Mouse (Mus musculus): ENCODE results near the gene Tnfrsf4.

The Tnfrsf4 gene

DNA sequence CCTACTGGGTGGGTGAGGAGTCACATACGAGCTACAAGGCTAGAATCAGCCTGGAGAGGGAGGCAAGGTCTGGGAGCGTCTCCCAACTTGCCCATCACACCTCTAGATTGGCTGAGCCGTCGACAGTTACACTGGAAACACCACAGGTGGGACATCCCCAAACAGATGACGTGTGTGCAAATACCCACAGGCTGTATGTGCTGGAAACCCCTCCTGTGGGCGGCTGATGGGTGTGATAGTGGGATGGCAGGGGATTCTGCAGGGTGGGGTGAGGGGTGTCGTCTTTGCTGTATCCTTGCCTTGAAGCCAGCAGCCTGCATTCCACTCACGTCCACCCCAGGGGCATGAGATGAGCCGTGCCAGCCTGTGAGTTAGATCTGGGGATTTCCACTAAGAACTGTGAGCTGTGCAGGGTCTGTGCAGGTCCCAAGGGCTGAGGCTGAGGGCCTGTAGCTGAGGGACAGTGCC lies 17.0 kb downstream of the Tnfrsf4 start:
- DNase-seq = no peak

DNA sequence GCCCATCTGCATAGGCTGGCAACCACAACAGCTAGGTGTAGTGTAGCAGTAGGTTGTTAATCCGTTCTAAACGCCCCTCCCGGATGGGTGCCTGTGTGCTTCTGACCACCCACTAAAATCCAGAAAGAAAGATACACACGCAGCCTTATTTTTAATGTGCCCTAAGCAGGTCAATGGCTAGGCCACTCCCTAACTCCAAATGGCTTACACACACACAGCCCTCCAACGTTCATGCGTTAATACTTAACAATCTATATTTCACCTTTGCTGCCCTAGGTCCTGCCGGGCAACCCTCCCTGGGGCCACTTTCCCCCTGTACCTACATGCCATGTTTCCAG lies 17.6 kb downstream of the Tnfrsf4 start:
- no peak for DNase-seq

DNA sequence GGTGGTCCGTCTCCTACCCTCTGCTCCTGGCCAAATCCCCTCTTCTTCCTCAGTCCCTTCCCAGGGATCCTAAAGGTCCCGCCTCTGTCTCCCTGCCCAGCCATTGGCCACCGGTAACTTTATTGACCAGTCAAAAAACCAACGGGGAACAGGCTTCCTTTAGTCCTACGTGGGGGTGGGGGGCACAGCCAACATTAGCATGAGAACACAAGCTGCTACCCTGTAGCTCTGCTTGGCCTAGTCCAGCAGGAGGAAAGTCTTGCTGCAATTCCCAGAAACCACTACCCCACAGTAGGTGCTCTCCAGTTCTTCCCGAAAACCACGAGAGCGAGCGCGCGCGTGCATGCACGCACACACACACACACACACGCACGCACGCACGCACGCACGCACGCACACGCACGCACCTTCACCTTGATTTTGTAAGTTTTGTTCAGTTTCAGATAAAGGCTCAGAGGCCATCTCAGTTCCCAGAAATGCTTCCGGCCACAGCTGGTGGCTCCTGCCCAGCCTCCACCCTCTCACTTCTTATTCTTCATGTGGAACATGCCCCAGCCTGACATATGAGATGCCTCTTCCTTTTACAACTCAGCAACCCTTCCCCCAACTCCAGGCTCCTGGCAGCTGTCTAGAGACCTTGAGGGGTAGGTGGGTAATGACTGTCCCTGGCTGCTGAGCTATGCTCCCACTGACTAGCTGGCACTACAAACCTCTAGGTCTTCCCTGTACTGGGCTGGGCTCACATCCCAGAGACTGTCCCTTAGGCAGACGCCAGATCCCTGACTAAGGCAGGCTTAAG lies 18.1 kb downstream of the Tnfrsf4 start:
- peak; percentile 80 for DNase-seq

DNA sequence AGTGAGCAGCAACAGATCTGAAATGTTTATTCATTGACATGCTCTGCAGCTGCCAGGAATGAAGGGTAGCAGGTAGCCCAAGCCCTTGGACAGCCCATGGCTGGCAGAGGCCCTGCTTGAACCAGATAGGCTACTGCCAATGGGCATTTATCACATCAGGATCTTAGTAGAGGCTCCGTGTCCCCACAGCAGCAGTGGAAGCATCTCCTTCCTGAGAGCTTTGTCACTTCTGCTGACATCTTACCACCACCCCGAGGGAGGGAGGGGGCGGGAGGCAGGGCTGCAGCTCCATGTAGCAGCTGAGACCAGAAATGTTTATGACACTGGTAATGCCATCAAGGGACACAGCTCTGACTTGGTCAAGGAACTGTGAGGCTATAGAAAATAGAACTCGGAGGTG lies 19.2 kb downstream of the Tnfrsf4 start:
- DNase-seq = peak; percentile 35

DNA sequence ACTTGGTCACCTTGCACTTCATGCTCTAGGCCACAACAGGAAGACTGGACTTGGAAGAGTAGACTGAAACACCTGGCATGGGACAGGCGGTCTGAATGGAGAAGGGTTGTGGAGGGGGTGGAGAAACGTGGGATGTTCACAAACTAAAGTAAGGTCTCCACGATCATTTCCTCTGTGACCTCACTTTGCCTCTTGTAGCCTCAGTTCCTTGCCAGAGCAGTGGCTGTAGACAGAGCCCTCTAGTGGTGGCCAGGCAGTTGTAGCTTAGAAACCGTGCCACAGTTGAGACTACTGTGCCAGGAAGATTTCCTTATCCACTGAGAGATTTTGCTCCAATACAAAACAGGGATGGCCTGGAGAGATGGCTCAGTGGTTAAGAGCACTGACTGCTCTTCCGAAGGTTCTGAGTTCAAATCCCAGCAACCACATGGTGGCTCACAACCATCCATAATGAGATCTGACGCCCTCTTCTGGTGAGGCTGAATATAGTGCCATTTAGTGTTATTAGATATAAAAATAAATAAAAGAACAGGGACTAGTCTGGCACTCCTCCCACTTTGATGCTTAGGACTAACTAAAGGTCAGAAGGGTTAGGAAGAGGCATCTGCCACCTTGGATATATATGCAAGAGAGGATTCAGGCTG lies 20.0 kb downstream of the Tnfrsf4 start:
- DNase-seq = peak; percentile 64

DNA sequence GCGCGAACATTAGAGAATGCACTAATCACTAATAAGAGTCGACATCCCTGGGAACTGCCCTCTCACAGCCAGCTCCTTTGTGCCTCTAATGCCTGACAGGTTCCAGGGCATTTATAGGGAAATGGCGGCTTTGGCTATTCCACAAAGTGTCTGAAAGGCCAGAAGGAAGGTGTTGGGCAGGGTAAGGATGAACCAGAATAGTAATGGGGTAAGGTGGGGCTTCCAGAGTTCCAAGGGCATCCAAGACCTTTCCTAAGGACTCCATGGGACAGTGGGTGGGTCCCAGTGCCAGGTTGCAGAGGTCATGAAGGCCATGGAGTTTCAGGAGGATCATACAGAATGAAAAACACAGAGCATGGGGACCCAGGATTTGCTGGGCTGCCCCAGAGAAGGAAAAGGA lies 20.7 kb downstream of the Tnfrsf4 start:
- no peak for DNase-seq

DNA sequence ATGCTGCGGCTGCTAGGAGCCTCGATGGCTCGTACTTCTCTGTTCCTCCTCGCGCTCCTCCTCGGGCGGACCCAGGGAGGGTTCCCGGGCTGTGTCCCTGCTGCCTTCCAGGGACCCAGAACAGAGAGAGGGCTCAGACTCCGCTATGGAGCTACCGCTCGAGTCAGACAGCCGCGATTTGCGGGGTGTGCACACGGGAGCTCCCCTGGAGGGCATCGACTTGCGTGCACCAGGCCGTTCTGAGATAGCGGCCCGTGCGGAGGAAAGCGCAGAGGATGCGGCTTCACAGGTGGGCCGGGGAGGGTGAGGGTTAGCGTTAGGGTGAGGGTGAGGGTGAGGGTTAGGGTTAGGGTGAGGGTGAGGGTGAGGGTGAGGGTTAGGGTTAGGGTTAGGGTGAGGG lies 21.3 kb downstream of the Tnfrsf4 start:
- DNase-seq = no peak

DNA sequence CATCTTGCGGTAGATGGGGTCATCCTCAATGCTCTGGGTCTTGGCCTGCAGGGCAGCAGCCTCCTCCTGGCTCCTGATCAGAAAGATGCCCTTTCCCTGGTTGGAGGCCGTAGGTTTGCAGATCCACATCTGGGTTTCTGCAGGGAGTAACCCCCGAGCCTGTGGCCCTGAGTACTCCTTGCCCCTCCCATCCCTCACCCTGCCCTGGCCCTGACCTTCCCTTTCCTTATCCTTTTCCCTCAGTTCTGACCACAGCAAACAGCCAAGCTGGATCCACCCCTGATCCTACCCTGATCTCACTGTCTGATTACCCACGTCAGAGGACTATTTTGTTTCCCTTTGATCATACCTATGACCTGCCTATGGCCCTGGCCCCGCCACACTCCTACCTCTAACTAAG lies 31.1 kb downstream of the Tnfrsf4 start:
- DNase-seq = no peak

DNA sequence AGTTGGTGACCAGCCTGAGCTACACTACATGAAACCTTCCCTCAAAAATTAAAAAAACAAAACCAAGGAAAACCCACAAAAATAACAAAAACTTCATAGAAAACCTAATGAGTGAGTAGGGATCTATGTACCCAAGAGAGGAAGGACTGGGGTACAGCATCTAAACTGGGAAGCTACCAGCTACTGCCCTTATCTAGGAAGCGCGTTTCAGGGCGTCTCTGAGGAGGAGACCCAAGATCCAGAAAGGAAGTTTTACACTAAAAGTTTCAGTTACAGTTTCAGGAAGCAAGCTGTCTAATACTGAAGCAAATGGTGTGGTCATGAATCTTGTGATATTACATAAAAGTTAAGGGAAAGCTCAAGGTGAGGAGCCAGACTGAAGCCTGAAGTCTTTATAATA lies 36.1 kb downstream of the Tnfrsf4 start:
- DNase-seq = no peak

DNA sequence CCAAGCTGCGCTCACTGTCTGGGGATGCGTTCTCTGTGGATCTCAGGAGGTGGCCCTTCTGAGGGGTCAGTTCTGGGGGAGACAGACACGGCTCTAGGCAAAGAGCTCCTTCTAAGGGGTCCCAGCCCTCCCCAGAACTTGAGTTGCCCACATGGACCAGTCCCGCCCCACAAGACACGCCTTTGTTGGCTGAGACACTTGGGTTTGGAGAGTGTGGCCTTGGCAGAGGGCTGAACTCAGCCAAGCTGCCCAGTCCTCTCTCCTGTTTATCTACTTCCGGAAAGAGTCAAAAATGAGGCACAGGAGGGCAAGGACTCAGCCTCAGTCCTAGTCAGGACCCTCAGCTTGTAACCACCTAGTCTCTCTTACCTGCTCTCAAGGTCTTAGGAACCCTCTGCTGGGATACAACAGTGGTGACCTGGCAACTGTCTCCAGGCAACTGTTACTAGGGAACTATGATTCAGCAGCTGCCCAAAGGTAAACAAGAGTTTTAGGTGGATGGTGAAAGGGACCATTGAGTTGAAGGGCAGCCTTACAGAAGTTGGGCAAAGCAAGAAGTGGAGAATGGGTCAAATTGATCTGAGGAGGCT lies 36.8 kb downstream of the Tnfrsf4 start:
- no peak for DNase-seq

DNA sequence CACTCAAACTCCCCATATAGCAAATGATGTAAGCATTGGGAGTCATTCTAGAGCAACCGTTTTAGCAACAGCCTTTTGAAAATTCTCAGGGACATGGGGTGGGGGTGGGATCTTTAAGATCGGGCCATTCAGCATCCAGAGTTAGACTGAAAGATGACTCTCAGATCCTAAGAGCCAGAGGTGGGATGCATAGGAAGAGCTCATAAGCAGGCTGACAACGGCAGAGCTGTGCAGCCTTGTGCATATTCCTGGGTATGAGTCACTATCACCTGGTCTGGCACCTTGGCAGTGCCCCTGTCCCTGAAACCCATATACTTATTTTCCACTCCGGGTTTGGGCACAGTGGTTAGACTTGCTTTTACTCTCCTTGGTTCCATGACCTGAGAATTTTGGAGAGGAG lies 39.5 kb downstream of the Tnfrsf4 start:
- no peak for DNase-seq

DNA sequence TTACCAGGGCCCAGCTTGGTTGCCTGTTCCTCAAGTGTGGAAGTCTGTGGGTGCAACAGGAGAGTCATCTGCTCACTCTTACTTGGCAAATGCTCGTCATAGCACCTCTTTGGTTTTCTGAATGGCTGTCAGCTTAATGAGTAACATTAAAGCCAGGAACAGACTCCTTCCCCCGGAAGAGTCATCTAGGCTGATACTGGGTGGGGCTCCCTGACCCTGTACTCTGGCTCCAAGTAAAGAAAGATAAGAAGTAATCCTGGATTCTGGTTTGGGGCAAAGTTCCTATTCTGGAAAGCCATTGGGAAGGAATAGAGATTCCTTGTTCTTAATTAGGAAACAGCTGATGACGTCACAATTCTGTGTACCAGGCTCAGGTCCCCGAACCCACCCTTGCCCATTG lies 40.5 kb downstream of the Tnfrsf4 start:
- peak; percentile 36 for DNase-seq

DNA sequence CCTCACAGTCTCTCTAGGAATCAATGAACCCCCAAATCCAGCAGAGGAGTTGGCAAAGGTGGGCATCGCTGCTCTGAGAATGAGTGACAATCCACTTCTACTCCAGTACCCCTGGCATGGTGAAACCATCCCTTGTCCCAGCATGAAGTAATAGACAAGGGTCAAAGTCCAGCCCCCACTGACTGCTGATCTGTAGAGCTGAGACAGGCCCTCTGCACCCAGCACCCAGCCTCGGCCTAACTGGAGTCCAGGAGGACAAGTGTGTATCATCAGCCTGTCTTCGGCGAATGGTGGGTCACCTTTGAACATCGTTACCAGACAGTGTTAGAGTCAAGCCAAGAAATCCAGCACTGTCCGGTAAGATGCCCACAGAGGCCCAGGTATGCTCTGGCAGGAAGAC lies 41.0 kb downstream of the Tnfrsf4 start:
- DNase-seq = peak; percentile 86

DNA sequence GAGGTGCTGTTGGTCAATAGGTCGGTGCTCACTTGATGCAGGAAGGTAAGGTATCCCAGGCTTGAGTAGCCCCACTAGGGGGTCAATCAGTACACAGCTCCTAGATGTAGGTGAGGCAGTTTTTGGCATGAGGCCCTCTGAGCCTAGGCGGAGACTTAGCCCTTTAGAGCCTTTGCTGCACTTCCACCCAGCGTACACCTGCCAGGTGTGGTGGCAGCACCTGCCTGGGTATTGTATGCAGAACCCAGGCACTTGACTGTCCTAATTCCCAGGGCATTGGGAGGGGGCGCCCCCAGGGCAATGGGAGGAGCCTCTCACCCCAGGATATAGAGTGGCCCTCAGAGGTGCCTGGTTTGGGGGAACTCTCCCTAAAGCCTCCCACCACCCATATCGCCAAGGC lies 41.5 kb downstream of the Tnfrsf4 start:
- no peak for DNase-seq

DNA sequence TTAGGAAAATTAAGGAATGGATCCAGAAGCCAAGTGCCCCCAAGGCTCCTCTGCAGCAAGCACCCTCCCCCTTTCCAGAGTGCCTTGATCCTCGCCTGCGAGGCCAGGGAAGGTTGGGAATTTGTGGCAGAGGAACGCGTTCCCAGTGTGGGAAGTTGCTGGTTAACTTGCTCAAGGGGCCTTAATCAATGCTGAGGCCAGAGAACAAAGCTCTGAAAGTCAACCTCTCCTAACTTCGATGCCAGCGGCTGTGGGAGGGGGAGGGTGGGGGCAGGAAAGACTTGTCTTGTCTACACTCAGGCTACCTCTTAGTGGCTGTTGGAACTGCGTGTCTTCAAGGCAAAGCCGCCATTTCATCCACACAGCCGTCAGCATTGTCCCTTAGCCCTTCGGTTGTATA lies 44.1 kb downstream of the Tnfrsf4 start:
- DNase-seq = peak; percentile 45

DNA sequence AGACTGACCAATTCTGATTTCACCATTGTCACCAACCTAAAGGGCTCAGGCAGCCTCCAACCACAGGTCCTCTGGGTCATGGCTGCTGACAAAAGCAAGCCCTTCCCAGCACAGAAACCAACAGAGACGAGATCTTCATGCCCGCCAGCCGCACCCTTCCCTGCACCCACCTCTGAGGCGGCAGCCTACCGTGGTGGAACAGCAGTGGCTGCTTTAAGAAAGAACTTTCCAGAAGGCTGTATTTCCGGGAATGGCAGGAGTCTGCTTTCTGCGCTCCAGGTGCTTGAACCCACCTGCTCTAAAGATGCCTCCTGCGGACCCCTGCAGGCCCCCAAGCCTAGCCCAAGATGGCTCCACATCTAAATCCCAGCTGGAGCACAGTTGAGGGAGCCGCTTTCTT lies 45.2 kb downstream of the Tnfrsf4 start:
- no peak for DNase-seq

DNA sequence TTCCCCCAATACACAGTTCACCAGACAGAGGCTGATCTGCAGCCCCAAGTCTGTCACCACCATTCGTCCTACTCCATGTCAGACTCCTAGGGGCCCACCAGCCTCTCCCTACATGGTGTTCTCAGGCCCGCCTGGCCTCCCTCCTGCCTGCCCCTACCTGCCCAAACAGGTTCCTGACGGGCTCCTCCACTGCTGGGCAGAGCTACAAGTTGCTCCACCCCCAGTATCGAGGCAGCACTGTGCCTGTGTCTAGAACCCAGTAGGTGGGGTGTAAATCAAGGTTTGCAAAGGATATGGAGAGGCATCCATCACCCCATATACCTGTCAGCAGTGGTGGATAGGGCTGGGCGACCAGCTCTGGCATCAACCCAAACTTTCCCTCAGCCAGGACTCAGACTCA lies 45.6 kb downstream of the Tnfrsf4 start, which contains the start of gene Ttll10:
Gene Ttll10 (minus strand): TSS at position 154 of the 400 bp plus-strand sequence.
- peak; percentile 74 for DNase-seq

DNA sequence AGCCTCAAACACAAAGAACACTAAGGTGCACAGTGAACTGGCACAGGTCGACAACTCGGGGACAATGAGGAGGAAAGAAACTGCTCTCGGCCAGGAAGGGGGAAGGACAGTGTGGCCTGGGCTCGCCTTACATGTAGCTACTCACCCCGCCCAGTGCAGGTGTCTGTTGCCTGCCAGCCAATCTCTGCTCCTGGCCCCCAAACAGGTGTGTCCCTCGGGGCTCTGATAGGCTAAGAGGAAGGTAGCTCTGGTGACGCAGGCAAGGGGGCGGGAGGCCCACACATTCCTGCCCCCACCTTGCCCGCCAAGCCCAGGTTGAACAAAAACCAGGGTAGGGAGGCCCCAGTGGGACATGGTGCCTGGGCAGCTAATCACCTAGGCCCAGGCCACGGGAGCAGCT lies 46.1 kb downstream of the Tnfrsf4 start:
- DNase-seq = peak; percentile 98

DNA sequence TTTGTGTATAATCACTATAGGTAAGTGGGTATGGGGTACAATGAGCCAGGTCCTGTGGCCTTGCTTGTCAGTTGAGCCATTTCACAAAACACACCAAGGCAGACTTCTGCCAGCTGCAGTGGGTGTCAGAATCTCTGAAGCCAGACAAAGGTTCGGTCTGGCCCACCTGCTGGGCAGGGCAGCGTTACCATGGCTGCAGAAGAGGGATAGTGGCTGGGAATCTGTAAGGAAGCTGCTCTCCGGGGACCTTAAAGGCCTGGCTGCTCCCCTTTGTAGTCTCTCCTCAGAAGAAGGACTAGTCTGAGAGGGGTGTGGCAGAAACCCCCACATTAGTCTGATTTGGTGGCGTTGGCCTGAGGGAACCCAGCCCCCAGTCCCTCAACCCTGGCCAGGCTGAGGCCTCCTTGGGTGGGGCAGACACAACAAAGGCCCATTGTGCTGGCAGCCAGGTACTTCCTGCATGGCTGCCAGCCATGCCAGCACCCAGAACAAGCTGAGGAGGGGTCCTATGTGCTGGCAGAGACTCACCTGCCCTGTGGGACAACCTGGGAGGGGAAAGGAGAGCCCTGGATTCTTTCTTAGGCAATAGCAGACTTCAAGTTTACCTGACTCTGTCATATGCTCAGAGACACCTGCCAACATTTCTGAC lies 50.3 kb downstream of the Tnfrsf4 start:
- no peak for DNase-seq

DNA sequence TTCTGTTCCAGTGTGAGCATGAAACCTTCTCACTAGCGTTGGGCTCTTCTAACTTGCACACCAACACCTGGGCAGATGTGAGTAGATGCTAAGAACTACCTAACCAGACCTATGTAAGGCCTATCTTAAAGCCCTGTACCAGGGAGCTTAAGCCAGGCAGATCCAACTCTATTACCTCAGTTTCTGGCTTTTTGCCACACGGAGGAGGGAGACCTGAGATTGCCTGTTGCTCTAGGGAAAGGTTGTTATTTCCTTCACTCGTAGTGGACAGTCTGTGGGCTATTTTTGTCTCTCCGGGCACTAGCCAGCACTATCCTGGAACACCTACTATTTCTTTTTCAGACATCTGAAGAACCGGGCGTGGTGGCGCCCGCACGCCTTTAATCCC lies 50.9 kb downstream of the Tnfrsf4 start:
- peak; percentile 63 for DNase-seq

DNA sequence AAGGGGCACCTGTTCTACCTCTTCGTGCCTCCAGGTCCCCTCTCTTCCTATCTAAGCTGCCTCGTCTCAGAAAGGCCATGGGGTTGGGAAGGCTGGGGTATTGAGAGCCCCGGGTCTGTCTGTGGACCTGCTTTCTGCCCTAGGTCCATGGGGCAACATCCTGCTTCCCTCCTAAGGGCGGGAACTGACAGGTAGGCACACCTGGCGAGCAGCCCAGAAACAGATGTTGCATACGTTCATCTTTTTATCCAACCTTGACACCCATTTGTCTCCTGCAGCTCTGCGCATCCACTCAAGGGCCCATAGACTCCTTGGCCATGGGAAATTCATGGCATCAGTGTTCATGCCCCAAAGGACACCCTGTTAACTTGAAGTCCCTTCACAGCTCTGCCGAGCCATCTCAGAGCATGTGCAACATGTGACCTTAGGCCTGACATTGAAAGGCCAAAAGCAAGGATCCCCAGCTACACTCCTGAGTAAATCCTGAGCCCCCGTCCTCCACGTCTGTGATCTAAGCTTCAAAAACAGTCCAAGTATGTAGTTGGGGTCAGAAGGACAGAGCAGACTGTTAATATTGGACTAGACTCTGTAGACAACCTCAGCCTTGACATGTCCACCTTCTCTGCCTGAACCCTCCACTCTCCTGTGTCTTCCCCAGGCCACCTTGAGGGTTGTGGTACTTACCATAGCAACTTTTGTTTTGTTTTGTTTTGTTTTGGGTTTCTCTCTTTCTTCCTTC lies 51.7 kb downstream of the Tnfrsf4 start:
- peak; percentile 74 for DNase-seq

All from kidney, adult 9 months (tissue).